Mouse (Mus musculus) limb, embryonic 11.5 days (tissue): ENCODE results near the gene Nek9. TPM values are rescaled to one million over a fixed set of nuclear protein-coding genes. Genes with fewer than 3 reads are reported as not detected.

Source experiments
- ATAC-seq: fragments of 200-750 bp; cut with Nextera tagmentation; 2 replicates; pipeline ENCODE4 v1.8.0; 2017; ENCODE audit warnings: low read depth; ENCODE audit not compliant: insufficient number of reproducible peaks, low FRiP score, low TSS enrichment
- DNase-seq: peaks from one replicate; pipeline ENCODE4 v3.0.0-alpha.2; 2015; ENCODE audit warnings: low spot score
- H3K27ac ChIP-seq: fragments of 300-500 bp; sonication (generic); replicated peaks from 2 replicates; pipeline ENCODE4 v1.5.1; 2014; ENCODE audit warnings: low read depth, mild to moderate bottlenecking, low read length
- H3K27me3 ChIP-seq: fragments of 300-500 bp; sonication (generic); 2 replicates; pipeline ENCODE4 v1.6.1; 2014; ENCODE audit warnings: mild to moderate bottlenecking, low read length, mixed read lengths; ENCODE audit not compliant: control insufficient read depth, insufficient read depth
- H3K36me3 ChIP-seq: fragments of 300-500 bp; sonication (generic); 2 replicates; pipeline ENCODE4 v1.6.1; 2014; ENCODE audit warnings: mild to moderate bottlenecking, low read length, moderate library complexity, mixed read lengths; ENCODE audit not compliant: control insufficient read depth, insufficient read depth
- H3K4me1 ChIP-seq: fragments of 300-500 bp; sonication (generic); 2 replicates; pipeline ENCODE4 v1.6.1; 2014; ENCODE audit warnings: low read length, mixed read lengths; ENCODE audit not compliant: control insufficient read depth, insufficient read depth
- H3K4me2 ChIP-seq: fragments of 300-500 bp; sonication (generic); 2 replicates; pipeline ENCODE4 v1.6.1; 2014; ENCODE audit warnings: low read depth, mild to moderate bottlenecking, moderate library complexity; ENCODE audit not compliant: severe bottlenecking
- H3K4me3 ChIP-seq: fragments of 300-500 bp; sonication (generic); 2 replicates; pipeline ENCODE4 v1.5.1; 2014; ENCODE audit warnings: low read depth, low read length
- H3K9ac ChIP-seq: fragments of 300-500 bp; sonication (generic); 2 replicates; pipeline ENCODE4 v1.6.1; 2014; ENCODE audit warnings: mild to moderate bottlenecking, low read length
- H3K9me3 ChIP-seq: fragments of 300-500 bp; sonication (generic); 2 replicates; pipeline ENCODE4 v1.6.1; 2016; ENCODE audit warnings: low read length; ENCODE audit not compliant: control insufficient read depth
- WGBS: fragments of 180-500 bp; shearing (Covaris S2); extraction: QIAGEN DNeasy Blood & Tissue Kit; methylation state at CpG from one replicate; pipeline ENCODE4 v1.1.7; 2014; 5-methylcytosine and 5-hydroxymethylcytosine counted together
- polyA plus RNA-seq: library from polyadenylated mRNA; unstranded; fragments of >200 nt; fragmentation: Nextera tagmentation; extraction: Ambion mirVana; gene quantifications from 2 replicates; pipeline ENCODE4 v1.2.1, GENCODE M21; 2014

Gene Nek9
- polyA plus RNA-seq, 1 experiment from 2014 or later = 18.7 TPM

DNA sequence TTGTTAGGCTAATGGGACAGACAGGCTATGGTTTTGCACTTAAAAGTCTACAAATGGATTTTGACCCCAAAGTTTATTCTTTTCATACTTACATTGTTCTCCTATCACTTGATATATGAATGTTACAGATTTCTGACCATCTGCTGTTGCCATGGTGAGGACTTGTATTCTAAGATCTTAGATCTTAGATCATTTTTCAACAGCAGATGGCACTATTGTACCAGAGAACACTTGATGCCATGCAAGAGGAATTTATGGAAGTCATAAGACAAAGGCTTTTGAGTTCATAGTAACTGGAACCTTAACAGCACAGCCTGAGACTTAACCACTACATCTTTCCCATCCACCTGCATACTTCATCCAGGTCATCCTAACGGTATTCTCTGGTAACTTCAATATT, 2.0 kb upstream of the Nek9 start:
- H3K4me2 ChIP-seq = no peak overlapping the region
- H3K9me3 ChIP-seq = no peaks in the 10 kb centered on the region
- no peak overlapping the region for H3K27ac ChIP-seq
- H3K27me3 ChIP-seq = no peaks in the 10 kb centered on the region
- H3K4me1 ChIP-seq = peaks cover 5% of the 10 kb centered on the region
- ATAC-seq (no peak), DNase-seq (no peak)
- no peak overlapping the region for H3K9ac ChIP-seq
- H3K36me3 ChIP-seq = no peaks in the 10 kb centered on the region; the same call in 1 of the 2 replicates
- H3K4me3 ChIP-seq = no peak overlapping the region
- WGBS = 56% methylated on average over 1 of the region's 1 CpGs

DNA sequence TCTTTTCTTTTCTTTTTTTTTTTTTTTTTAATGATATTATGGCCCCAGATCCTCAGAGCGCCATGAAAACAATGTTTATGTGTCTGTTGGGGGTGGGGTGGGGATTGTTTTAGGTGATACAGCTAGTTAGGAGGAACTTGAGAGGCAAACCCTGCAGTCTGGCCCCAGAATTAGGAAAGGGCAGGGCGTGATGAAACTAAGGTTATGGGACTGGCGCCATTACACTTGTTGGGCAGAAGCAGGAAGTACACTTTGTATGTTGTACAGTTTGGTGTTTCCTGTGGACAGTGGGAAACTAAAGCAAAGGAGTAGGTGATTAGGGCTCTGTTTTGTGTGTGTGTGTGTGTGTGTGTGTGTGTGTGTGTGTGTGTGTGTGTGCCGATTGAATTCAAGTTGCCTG, 785 bp upstream of the Nek9 start:
- DNase-seq = no peak
- Histone ChIP-seq H3K4me3 (no peak overlapping the region), H3K36me3 (no peaks in the 10 kb centered on the region; the same call in 1 of the 2 replicates), H3K27me3 (no peaks in the 10 kb centered on the region), H3K9ac (no peak overlapping the region), H3K4me2 (peak overlapping the region; percentile 61), H3K27ac (no peak overlapping the region), H3K4me1 (peaks cover 5% of the 10 kb centered on the region), H3K9me3 (no peaks in the 10 kb centered on the region)
- WGBS = 45% methylated on average over 4 of the region's 4 CpGs
- ATAC-seq = no peak

GRCm38 (mm10) chr12:85338815-85339214, 347 bp downstream of the Nek9 start:
- WGBS = 1% methylated on average over 36 of the region's 42 CpGs
- Histone ChIP-seq H3K4me1 (peaks cover 5% of the 10 kb centered on the region), H3K9ac (peak overlapping the region; percentile 98), H3K9me3 (no peaks in the 10 kb centered on the region), H3K27me3 (no peaks in the 10 kb centered on the region), H3K27ac (peak overlapping the region; percentile 80), H3K36me3 (0 out of 2 replicates have a peak, but pooled peaks cover 2% of the 10 kb centered on the region), H3K4me3 (peak overlapping the region; percentile 95), H3K4me2 (peak overlapping the region; percentile 61)
- ATAC-seq (peak; percentile 76), DNase-seq (no peak)

DNA sequence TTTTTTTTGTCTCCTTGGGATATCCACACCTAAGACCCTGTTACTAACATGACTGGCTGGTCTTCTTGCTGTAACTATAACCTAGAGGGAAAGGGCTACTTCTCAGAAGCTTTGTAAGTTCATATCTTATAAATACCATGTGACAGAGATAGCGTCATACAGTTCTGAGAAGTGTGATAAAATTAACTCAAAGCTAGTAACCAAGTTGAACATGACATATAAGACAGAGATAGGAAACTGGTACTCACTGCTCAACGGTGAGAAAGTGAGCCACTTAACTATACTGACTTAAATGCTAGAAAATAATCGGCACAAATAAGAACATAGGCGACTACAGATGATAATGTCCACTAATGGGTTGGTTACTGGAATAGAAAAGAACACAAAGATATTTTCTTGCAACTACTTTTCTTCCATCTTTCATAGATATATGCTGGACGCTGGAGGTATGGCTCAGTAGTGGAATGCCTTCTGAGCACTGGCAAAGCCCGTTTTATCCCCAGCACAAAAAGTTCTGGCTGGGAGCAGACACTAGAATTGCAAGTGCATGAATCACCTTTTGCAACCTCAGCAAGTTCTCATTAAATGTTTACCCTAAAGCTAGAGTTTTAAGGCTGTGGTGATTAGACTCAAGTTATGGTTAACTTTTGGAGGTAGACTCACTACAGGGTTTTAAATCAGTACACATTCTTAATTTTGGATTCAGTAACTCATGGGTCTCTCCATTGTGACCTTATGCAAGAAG, 1.4 kb downstream of the Nek9 start:
- ATAC-seq (no peak), DNase-seq (no peak)
- Histone ChIP-seq H3K27ac (no peak overlapping the region), H3K4me2 (peak overlapping the region; percentile 61; the same call in 1 of the 2 replicates), H3K9me3 (no peaks in the 10 kb centered on the region), H3K27me3 (no peaks in the 10 kb centered on the region), H3K4me3 (no peak overlapping the region), H3K9ac (no peak overlapping the region), H3K4me1 (peaks cover 5% of the 10 kb centered on the region), H3K36me3 (peaks cover 7% of the 10 kb centered on the region; the same call in 1 of the 2 replicates)
- 86% methylated on average over 6 of the region's 6 CpGs for WGBS

DNA sequence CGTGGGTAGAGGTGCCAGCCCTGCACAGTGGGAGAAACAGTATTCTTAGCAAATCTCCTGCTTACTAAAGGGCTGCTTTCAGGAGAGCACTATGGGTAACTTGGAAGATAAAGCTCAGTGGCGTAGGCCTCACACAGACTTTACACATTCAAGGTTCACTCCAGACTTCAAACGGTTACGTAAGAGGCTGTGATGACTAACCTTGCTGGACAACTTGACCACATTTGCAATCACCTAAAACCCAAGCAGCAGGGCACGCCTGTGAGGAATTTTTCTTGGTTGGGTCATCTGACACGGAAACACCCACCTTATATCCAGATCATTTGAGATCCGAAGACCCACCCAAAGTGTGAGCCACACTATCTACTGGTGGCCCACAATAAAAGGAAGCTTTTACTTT, 9.0 kb downstream of the Nek9 start:
- Histone ChIP-seq H3K27me3 (no peaks in the 10 kb centered on the region), H3K4me3 (no peak overlapping the region), H3K4me1 (no peaks in the 10 kb centered on the region), H3K36me3 (peaks cover 20% of the 10 kb centered on the region), H3K9ac (no peak overlapping the region), H3K27ac (no peak overlapping the region), H3K9me3 (no peaks in the 10 kb centered on the region), H3K4me2 (no peak overlapping the region)
- no peak for DNase-seq
- ATAC-seq = no peak
- 91% methylated on average over 7 of the region's 7 CpGs for WGBS

DNA sequence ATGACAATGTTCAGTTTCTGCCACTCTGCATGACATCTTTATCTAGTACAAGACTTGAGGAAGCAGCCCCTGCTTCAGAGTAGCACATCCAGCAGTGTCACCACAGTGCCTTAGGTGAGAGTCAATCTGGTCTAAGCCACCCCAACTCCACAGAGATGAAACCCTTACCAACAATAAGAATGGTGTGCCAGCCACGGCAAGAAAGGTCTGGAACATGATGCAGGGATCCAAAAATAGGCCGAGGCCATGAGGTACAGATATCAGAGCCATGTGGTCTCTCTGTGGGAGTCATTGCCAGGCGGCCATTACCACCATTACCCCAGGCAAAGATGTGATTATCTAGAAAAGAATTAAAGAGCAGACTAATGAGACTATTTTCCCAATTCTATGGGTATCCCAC, 30.5 kb downstream of the Nek9 start:
- no peak overlapping the region for H3K4me2 ChIP-seq
- H3K9ac ChIP-seq = no peak overlapping the region
- ATAC-seq (no peak), DNase-seq (no peak)
- WGBS = 49% methylated on average over 3 of the region's 3 CpGs
- H3K27me3 ChIP-seq = no peaks in the 10 kb centered on the region
- H3K9me3 ChIP-seq = no peaks in the 10 kb centered on the region
- no peak overlapping the region for H3K27ac ChIP-seq
- no peak overlapping the region for H3K4me3 ChIP-seq
- H3K4me1 ChIP-seq = no peaks in the 10 kb centered on the region
- peaks cover 18% of the 10 kb centered on the region for H3K36me3 ChIP-seq

- H3K4me2 ChIP-seq = no peak overlapping the region
- H3K4me3 ChIP-seq = no peak overlapping the region
- H3K36me3 ChIP-seq = peaks cover 19% of the 10 kb centered on the region
- H3K27ac ChIP-seq = no peak overlapping the region
- DNase-seq (peak; percentile 93), ATAC-seq (no peak; the same call in 1 of the 2 replicates)
- WGBS = 51% methylated on average over 16 of the region's 16 CpGs
- no peaks in the 10 kb centered on the region for H3K9me3 ChIP-seq
- no peak overlapping the region for H3K9ac ChIP-seq
- H3K4me1 ChIP-seq = no peaks in the 10 kb centered on the region
- no peaks in the 10 kb centered on the region for H3K27me3 ChIP-seq
These were observed 33.8 kb downstream of the Nek9 start for GRCm38 (mm10) chr12:85305247-85305892.

DNA sequence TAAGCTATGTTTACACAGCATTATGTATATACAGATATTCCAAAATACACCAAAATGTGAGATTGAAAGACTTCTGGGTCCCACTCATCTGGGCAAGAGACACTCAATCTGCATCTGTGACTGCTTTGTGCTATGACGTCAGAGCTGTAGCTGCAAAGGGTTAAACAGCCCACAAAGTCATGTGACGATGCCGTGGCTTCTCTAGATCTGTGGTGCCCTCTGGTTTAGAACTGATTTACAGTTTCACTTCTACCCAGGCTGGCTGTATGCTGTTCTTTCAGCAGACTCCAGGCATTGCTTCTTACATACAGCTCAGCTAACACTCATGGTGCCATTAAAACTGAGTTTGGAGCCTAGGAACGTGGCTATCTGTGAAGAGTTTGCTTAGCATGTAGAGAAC, 34.4 kb downstream of the Nek9 start:
- H3K27ac ChIP-seq = no peak overlapping the region
- WGBS = 74% methylated on average over 4 of the region's 4 CpGs
- H3K4me1 ChIP-seq = no peaks in the 10 kb centered on the region
- no peak overlapping the region for H3K4me3 ChIP-seq
- no peaks in the 10 kb centered on the region for H3K9me3 ChIP-seq
- no peak for DNase-seq
- H3K36me3 ChIP-seq = peaks cover 19% of the 10 kb centered on the region
- no peak overlapping the region for H3K4me2 ChIP-seq
- H3K9ac ChIP-seq = no peak overlapping the region
- no peak for ATAC-seq
- H3K27me3 ChIP-seq = no peaks in the 10 kb centered on the region
